Comparison of ENCODE assay signal across 9 mouse cellular contexts in genomic region chr2:26329402-26329801, GRCm38 (mm10). TPM values are rescaled to one million over a fixed set of nuclear protein-coding genes. Genes with fewer than 3 reads are reported as not detected.
DNase-seq lines count a peak whose midpoint lies in the region; TF ChIP-seq lines count a peak whose summit lies in the region.
"Had no signal": no experiment of that assay in that cellular context is flagged by ENCODE, and none has a peak within 500 bp of the region (broad histone marks: within the 10 kb centered on the region; RNA-seq: fewer than 3 reads in every experiment).

No protein-coding gene starts in this region.

- no peak for TF ChIP-seq CTCF in lung, adult 2 months (IDR thresholded peaks at IDR 0.05; ENCODE audit: insufficient read depth, low read length)

- H3K4me1 ChIP-seq in lung, adult 2 months (ENCODE audit: control insufficient read depth, insufficient read depth, low read length), result no peaks in the 10 kb centered on the region; the same call in 1 of the 2 replicates

- 78% methylated on average over 8 of the region's 8 CpGs for WGBS in lung, adult 2 months

- no peak overlapping the region for H3K4me3 ChIP-seq in lung, adult 2 months (replicated peaks; ENCODE audit: extremely low read depth, low read depth, low read length)

- TF ChIP-seq POLR2A in lung, adult 2 months (IDR thresholded peaks at IDR 0.05; ENCODE audit: borderline replicate concordance, extremely low read depth, low read depth, low read length), result no peak

- DNase-seq in layer of hippocampus, adult 11-12 months (ENCODE audit: low spot score), result peak; percentile 75
- no peak for DNase-seq in layer of hippocampus, postnatal 25 days (ENCODE audit: extremely low spot score in 1 of 2, low spot score in 1 of 2)
- peak; percentile 84 for DNase-seq in adrenal gland, postnatal 14 days
- DNase-seq in heart, adult 9 months (ENCODE audit: low spot score in 2 of 2), result peak; percentile 85 to 86
- peak; percentile 85 for DNase-seq in layer of hippocampus, adult 9-11 months
- no peak for DNase-seq in thymus, postnatal 25 days
- no peak for DNase-seq in lung, adult 2 months
- no peak for DNase-seq in thymus, adult 18-20 months
- DNase-seq: lung, embryonic 14.5 days had no signal

RNA-seq across cellular contexts. Expression of gene Gpsm1, which starts 14.1 kb away (rescaled TPM):
- 10 to 100 TPM; 38.3 to 42.4 TPM for total RNA-seq in layer of hippocampus, postnatal 25 days (2021)
- 14.1 TPM in 2 replicates for total RNA-seq in adrenal gland, postnatal 14 days (2021)
- 49.9 and 56.2 TPM in 2 replicates for polyA plus RNA-seq in lung, adult 2 months (2012; rRNA removed)

RNA-seq across cellular contexts. Expression of gene Dnlz, which starts 22.5 kb away (rescaled TPM):
- total RNA-seq in layer of hippocampus, postnatal 25 days (2021), result 10 to 100 TPM; 26.3 to 27.8 TPM
- 19.0 and 19.8 TPM in 2 replicates for total RNA-seq in adrenal gland, postnatal 14 days (2021)
- 16.3 and 16.4 TPM in 2 replicates for polyA plus RNA-seq in lung, adult 2 months (2012; rRNA removed)

RNA-seq across cellular contexts. Expression of gene Card9, which starts 31.3 kb away (rescaled TPM):
- 1 to 10 TPM; 1.6 to 2.6 TPM for total RNA-seq in layer of hippocampus, postnatal 25 days (2021)
- 1.2 and 1.6 TPM in 2 replicates for total RNA-seq in adrenal gland, postnatal 14 days (2021)
- polyA plus RNA-seq in lung, adult 2 months (2012; rRNA removed), result 27.1 and 30.6 TPM in 2 replicates

RNA-seq across cellular contexts. Expression of gene Ccdc187, which starts 35.0 kb away (rescaled TPM):
- under 1 TPM; 0.52 to 0.94 TPM for total RNA-seq in layer of hippocampus, postnatal 25 days (2021)
- total RNA-seq in adrenal gland, postnatal 14 days (2021), result 1.0 and 1.5 TPM in 2 replicates
- 6.6 and 7.9 TPM in 2 replicates for polyA plus RNA-seq in lung, adult 2 months (2012; rRNA removed)

RNA-seq across cellular contexts. Expression of gene Snapc4, which starts 51.1 kb away (rescaled TPM):
- 10 to 100 TPM; 43.8 to 82.5 TPM for total RNA-seq in layer of hippocampus, postnatal 25 days (2021)
- 26.9 and 33.7 TPM in 2 replicates for total RNA-seq in adrenal gland, postnatal 14 days (2021)
- polyA plus RNA-seq in lung, adult 2 months (2012; rRNA removed), result 27.9 and 31.0 TPM in 2 replicates

Comparison
In these comparisons a context has a peak if more than half of its experiments do, and no peak if none do; other contexts are left out.
1. DNase-seq: peak in layer of hippocampus, adult 11-12 months (single experiment), adrenal gland, postnatal 14 days (single experiment), heart, adult 9 months (2 of 2) and layer of hippocampus, adult 9-11 months (single experiment); none in layer of hippocampus, postnatal 25 days (0 of 2), thymus, postnatal 25 days (single experiment), lung, adult 2 months (single experiment) and thymus, adult 18-20 months (0 of 2).